Mouse (Mus musculus) bone marrow, adult 2 months (tissue): ENCODE results near the gene Dnajc10.

Experiments
- CTCF ChIP-seq: fragments of 200-500 bp; IDR thresholded peaks from 2 replicates; pipeline ENCODE4 v1.5.1; 2011; ENCODE audit warnings: low read length, control low read depth; ENCODE audit not compliant: control insufficient read depth, insufficient read depth
- POLR2A ChIP-seq: fragments of 200-500 bp; IDR thresholded peaks from 2 replicates; pipeline ENCODE4 v1.6.1; 2011; ENCODE audit warnings: low read depth, mild to moderate bottlenecking, control low read depth, low read length, borderline replicate concordance; ENCODE audit not compliant: control insufficient read depth

- TF ChIP-seq POLR2A (no peak), CTCF (no peak)
Measured at GRCm38 (mm10) chr2:80354531-80354930, 39.3 kb downstream of the Dnajc10 start.
